Mouse (Mus musculus) cortical plate, adult 2 months (tissue): ENCODE results near the gene Bend5.

Experiments
- CTCF ChIP-seq: fragments of 200-500 bp; IDR thresholded peaks from 2 replicates; pipeline ENCODE4 v1.5.1; 2011; ENCODE audit warnings: mild to moderate bottlenecking, control low read depth, low read length; ENCODE audit not compliant: insufficient read depth; ENCODE audit errors: extremely low read depth
- POLR2A ChIP-seq: fragments of 200-500 bp; IDR thresholded peaks from 2 replicates; pipeline ENCODE4 v1.6.1; 2011; ENCODE audit warnings: mild to moderate bottlenecking, low read length, control low read depth; ENCODE audit not compliant: insufficient read depth; ENCODE audit errors: extremely low read depth

- TF ChIP-seq CTCF (no peak), POLR2A (no peak)
Measured at GRCm38 (mm10) chr4:111416126-111416525, 1.3 kb downstream of the Bend5 start.
